Mouse (Mus musculus) embryonic facial prominence, embryonic 11.5 days (tissue): ENCODE results near the gene Morn5. TPM values are rescaled to one million over a fixed set of nuclear protein-coding genes. Genes with fewer than 3 reads are reported as not detected.
A peak's percentile ranks its signal among the peaks of the same experiment; 100 is the strongest.

Source experiments
- ATAC-seq: fragments of 200-750 bp; cut with Nextera tagmentation; replicated peaks from 2 replicates; pipeline ENCODE4 v1.8.0; 2017; ENCODE audit warnings: low read depth; ENCODE audit not compliant: insufficient number of reproducible peaks, low FRiP score, low TSS enrichment
- DNase-seq: peaks from one replicate; pipeline ENCODE4 v3.0.0-alpha.2; 2015; ENCODE audit warnings: low spot score
- H3K27ac ChIP-seq: fragments of 300-500 bp; sonication (generic); replicated peaks from 2 replicates; pipeline ENCODE4 v1.5.1; 2014; ENCODE audit warnings: mild to moderate bottlenecking, low read depth, low read length, control low read depth
- H3K27me3 ChIP-seq: fragments of 300-500 bp; sonication (generic); 2 replicates; pipeline ENCODE4 v1.6.1; 2014; ENCODE audit warnings: mild to moderate bottlenecking, low read length, moderate library complexity, mixed read lengths; ENCODE audit not compliant: control insufficient read depth, insufficient read depth
- H3K36me3 ChIP-seq: fragments of 300-500 bp; sonication (generic); replicated peaks from 2 replicates; pipeline ENCODE4 v1.6.1; 2014; ENCODE audit warnings: low read depth, mild to moderate bottlenecking, low read length, moderate library complexity, mixed read lengths; ENCODE audit not compliant: control insufficient read depth, insufficient read depth
- H3K4me1 ChIP-seq: fragments of 300-500 bp; sonication (generic); 2 replicates; pipeline ENCODE4 v1.6.1; 2014; ENCODE audit warnings: low read length, mixed read lengths; ENCODE audit not compliant: control insufficient read depth, insufficient read depth
- H3K4me2 ChIP-seq: fragments of 300-500 bp; sonication (generic); 2 replicates; pipeline ENCODE4 v1.6.1; 2014; ENCODE audit warnings: low read depth, mild to moderate bottlenecking, control low read depth, low read length, moderate library complexity
- H3K4me3 ChIP-seq: fragments of 300-500 bp; sonication (generic); 2 replicates; pipeline ENCODE4 v1.5.1; 2014; ENCODE audit warnings: low read depth, low read length, control low read depth
- H3K9ac ChIP-seq: fragments of 300-500 bp; sonication (generic); replicated peaks from 2 replicates; pipeline ENCODE4 v1.6.1; 2014; ENCODE audit warnings: mild to moderate bottlenecking, control low read depth, low read length
- H3K9me3 ChIP-seq: fragments of 300-500 bp; sonication (generic); replicated peaks from 2 replicates; pipeline ENCODE4 v1.6.1; 2016; ENCODE audit warnings: mild to moderate bottlenecking, low read length, inconsistent platforms, mixed read lengths; ENCODE audit not compliant: control insufficient read depth
- WGBS: fragments of 180-500 bp; shearing (Covaris S2); extraction: QIAGEN DNeasy Blood & Tissue Kit; methylation state at CpG from one replicate; pipeline ENCODE4 v1.1.7; 2014; 5-methylcytosine and 5-hydroxymethylcytosine counted together
- polyA plus RNA-seq: library from polyadenylated mRNA; unstranded; fragments of >200 nt; fragmentation: Nextera tagmentation; extraction: Ambion mirVana; gene quantifications from 2 replicates; pipeline ENCODE4 v1.2.1, GENCODE M21; 2014

Morn5 gene
- polyA plus RNA-seq, 1 experiment from 2014 or later, result not detected

- Histone ChIP-seq H3K27ac (no peak overlapping the region), H3K4me1 (peaks cover 6% of the 10 kb centered on the region; the same call in 1 of the 2 replicates), H3K36me3 (no peaks in the 10 kb centered on the region), H3K9ac (peak overlapping the region; percentile 5; the same call in 1 of the 2 replicates), H3K9me3 (no peaks in the 10 kb centered on the region), H3K27me3 (peaks cover 60% of the 10 kb centered on the region), H3K4me2 (peak overlapping the region; percentile 77), H3K4me3 (peak overlapping the region; percentile 31)
- ATAC-seq, result peak; percentile 78
- DNase-seq, result peak; percentile 91
- WGBS, result 1% methylated on average over 70 of the region's 70 CpGs
Measured at GRCm38 (mm10) chr2:36090853-36091741, 41.8 kb downstream of the Morn5 start.

GRCm38 (mm10) chr2:36092748-36093147, 43.5 kb downstream of the Morn5 start:
- no peak overlapping the region for H3K4me2 ChIP-seq
- no peak overlapping the region for H3K27ac ChIP-seq
- DNase-seq, result no peak

GRCm38 (mm10) chr2:36093301-36093700, 44.0 kb downstream of the Morn5 start:
- WGBS, result 18% methylated on average over 7 of the region's 7 CpGs
- Histone ChIP-seq H3K4me3 (no peak overlapping the region), H3K27me3 (peaks cover 76% of the 10 kb centered on the region), H3K36me3 (no peaks in the 10 kb centered on the region), H3K9ac (no peak overlapping the region), H3K27ac (no peak overlapping the region), H3K9me3 (no peaks in the 10 kb centered on the region), H3K4me2 (no peak overlapping the region), H3K4me1 (peaks cover 6% of the 10 kb centered on the region; the same call in 1 of the 2 replicates)
- ATAC-seq (no peak), DNase-seq (no peak)

More at GRCm38 (mm10) chr2:36092748-36093147, 43.5 kb downstream of the Morn5 start:
- Histone ChIP-seq H3K36me3 (no peaks in the 10 kb centered on the region), H3K9me3 (no peaks in the 10 kb centered on the region), H3K4me3 (no peak overlapping the region), H3K27me3 (peaks cover 75% of the 10 kb centered on the region), H3K4me1 (peaks cover 6% of the 10 kb centered on the region; the same call in 1 of the 2 replicates), H3K9ac (no peak overlapping the region)
- ATAC-seq, result no peak
- 3% methylated on average over 4 of the region's 4 CpGs for WGBS

- H3K4me1 ChIP-seq, result peaks cover 6% of the 10 kb centered on the region; the same call in 1 of the 2 replicates
- no peaks in the 10 kb centered on the region for H3K9me3 ChIP-seq
- ATAC-seq, result no peak
- no peak overlapping the region for H3K9ac ChIP-seq
- no peak overlapping the region for H3K27ac ChIP-seq
- peaks cover 81% of the 10 kb centered on the region for H3K27me3 ChIP-seq
- no peaks in the 10 kb centered on the region for H3K36me3 ChIP-seq
- no peak overlapping the region for H3K4me3 ChIP-seq
- no peak overlapping the region for H3K4me2 ChIP-seq
- no peak for DNase-seq
- 6% methylated on average over 31 of the region's 31 CpGs for WGBS
Measured at GRCm38 (mm10) chr2:36093914-36094475, 44.7 kb downstream of the Morn5 start.

GRCm38 (mm10) chr2:36097129-36097815, 48.0 kb downstream of the Morn5 start:
- DNase-seq (no peak), ATAC-seq (no peak)
- Histone ChIP-seq H3K27ac (no peak overlapping the region), H3K4me2 (no peak overlapping the region), H3K4me3 (no peak overlapping the region), H3K27me3 (peaks cover 73% of the 10 kb centered on the region), H3K9ac (no peak overlapping the region), H3K4me1 (0 out of 2 replicates have a peak, but pooled peaks cover 5% of the 10 kb centered on the region), H3K36me3 (no peaks in the 10 kb centered on the region), H3K9me3 (no peaks in the 10 kb centered on the region)
- WGBS, result 5% methylated on average over 18 of the region's 18 CpGs

- Histone ChIP-seq H3K4me2 (peak overlapping the region; percentile 3; the same call in 1 of the 2 replicates), H3K4me1 (peaks cover 5% of the 10 kb centered on the region; the same call in 1 of the 2 replicates), H3K4me3 (no peak overlapping the region), H3K27me3 (peaks cover 76% of the 10 kb centered on the region), H3K27ac (no peak overlapping the region), H3K9me3 (no peaks in the 10 kb centered on the region), H3K9ac (no peak overlapping the region), H3K36me3 (no peaks in the 10 kb centered on the region)
- no peak for ATAC-seq
- DNase-seq, result no peak
- 5% methylated on average over 5 of the region's 5 CpGs for WGBS
Measured at GRCm38 (mm10) chr2:36098021-36098420, 48.8 kb downstream of the Morn5 start.

- Histone ChIP-seq H3K27me3 (peaks cover 70% of the 10 kb centered on the region), H3K4me3 (no peak overlapping the region), H3K36me3 (no peaks in the 10 kb centered on the region), H3K9ac (no peak overlapping the region), H3K4me2 (no peak overlapping the region), H3K27ac (no peak overlapping the region), H3K4me1 (peaks cover 11% of the 10 kb centered on the region; the same call in 1 of the 2 replicates), H3K9me3 (no peaks in the 10 kb centered on the region)
- WGBS, result 6% methylated on average over 6 of the region's 6 CpGs
- ATAC-seq, result no peak
- no peak for DNase-seq
Measured at GRCm38 (mm10) chr2:36099739-36100138, 50.5 kb downstream of the Morn5 start.
